In genomic region chr7:71471319-71471657, GRCm38 (mm10) we compare ENCODE assay signal across 11 mouse cellular contexts.
DNase-seq lines count a peak whose midpoint lies in the region; ATAC-seq and TF ChIP-seq lines count a peak whose summit lies in the region.
"Had no signal": no experiment of that assay in that cellular context is flagged by ENCODE, and none has a peak within 500 bp of the region (broad histone marks: within the 10 kb centered on the region; RNA-seq: fewer than 3 reads in every experiment).

No protein-coding gene starts in this region.

- no peak overlapping the region for H3K9ac ChIP-seq in heart, embryonic 14.5 days (ENCODE audit: low read length)
- no peak overlapping the region for H3K9ac ChIP-seq in lung, postnatal 0 days (replicated peaks; ENCODE audit: low read depth)
- no peak overlapping the region for H3K9ac ChIP-seq in intestine, embryonic 16.5 days (ENCODE audit: low read depth, low read length)
- H3K9ac ChIP-seq in stomach, embryonic 15.5 days: no peak overlapping the region
- H3K9ac ChIP-seq: hindbrain, embryonic 12.5 days; liver, postnatal 0 days; midbrain, embryonic 12.5 days had no signal

- no peak for TF ChIP-seq EP300 in lung, postnatal 0 days (IDR thresholded peaks at IDR 0.05)

- ATAC-seq in heart, embryonic 14.5 days (ENCODE audit: insufficient number of reproducible peaks, insufficient read depth, low FRiP score, low read depth): no peak
- ATAC-seq in lung, postnatal 0 days: peak; percentile 12; the same call in 1 of the 2 replicates
- ATAC-seq in intestine, embryonic 16.5 days: no peak; the same call in 1 of the 2 replicates
- ATAC-seq in stomach, embryonic 15.5 days (ENCODE audit: insufficient read depth, low FRiP score, low read depth): 0 out of 2 replicates have a peak, but pooled peaks have one; percentile 35
- ATAC-seq: liver, postnatal 0 days had no signal

- no peak for DNase-seq in heart, adult 11 months
- DNase-seq in lung, postnatal 0 days (ENCODE audit: low spot score): no peak
- no peak for DNase-seq in lung, postnatal 14 days
- DNase-seq in embryo, embryonic 10.5 days (ENCODE audit: low spot score): no peak
- DNase-seq: liver, postnatal 0 days had no signal

- 0 out of 4 replicates have a peak overlapping the region, but pooled peaks of 1 of the 2 experiments have one; percentile 1 for H3K4me3 ChIP-seq in heart, embryonic 14.5 days (ENCODE audit: control insufficient read depth in 1 of 2, insufficient read depth in 1 of 2, low read depth in 1 of 2, low read length in 2 of 2)
- H3K4me3 ChIP-seq in lung, postnatal 0 days (ENCODE audit: low read depth, low read length): no peak overlapping the region
- H3K4me3 ChIP-seq in intestine, embryonic 16.5 days (ENCODE audit: low read length): no peak overlapping the region
- H3K4me3 ChIP-seq in stomach, embryonic 15.5 days (replicated peaks): no peak overlapping the region
- H3K4me3 ChIP-seq: erythroblast, embryonic 14.5 days; hindbrain, embryonic 12.5 days; midbrain, embryonic 12.5 days had no signal

- H3K4me1 ChIP-seq in heart, embryonic 14.5 days (ENCODE audit: control insufficient read depth in 2 of 2, insufficient read depth in 2 of 2, low read length in 2 of 2): peaks cover 11 to 13% of the 10 kb centered on the region in 2 experiments
- H3K4me1 ChIP-seq in lung, postnatal 0 days (ENCODE audit: insufficient read depth, low read depth, low read length): peaks cover 9% of the 10 kb centered on the region; the same call in 1 of the 2 replicates
- peaks cover 13% of the 10 kb centered on the region for H3K4me1 ChIP-seq in intestine, embryonic 16.5 days (ENCODE audit: control insufficient read depth, insufficient read depth, low read length)
- peaks cover 17% of the 10 kb centered on the region for H3K4me1 ChIP-seq in stomach, embryonic 15.5 days

- whole genome bisulfite sequencing in heart, embryonic 14.5 days: 27% methylated on average over 3 of the region's 3 CpGs
- WGBS in lung, postnatal 0 days: 20% methylated on average over 3 of the region's 3 CpGs
- WGBS in intestine, embryonic 16.5 days: 14% methylated on average over 3 of the region's 3 CpGs
- WGBS in stomach, embryonic 15.5 days: 15% methylated on average over 3 of the region's 3 CpGs

- TF ChIP-seq CTCF in lung, postnatal 0 days (IDR thresholded peaks at IDR 0.05): no peak

- peak overlapping the region; percentile 50 for H3K4me2 ChIP-seq in heart, embryonic 14.5 days (ENCODE audit: low read length)
- H3K4me2 ChIP-seq in lung, postnatal 0 days (replicated peaks; ENCODE audit: low read depth, low read length): 0 out of 2 replicates have a peak overlapping the region, but pooled peaks have one; percentile 6
- peak overlapping the region; percentile 26 for H3K4me2 ChIP-seq in intestine, embryonic 16.5 days (ENCODE audit: low read depth, low read length)
- peak overlapping the region; percentile 30 for H3K4me2 ChIP-seq in stomach, embryonic 15.5 days
- H3K4me2 ChIP-seq: hindbrain, embryonic 12.5 days; midbrain, embryonic 12.5 days had no signal

- no peaks in the 10 kb centered on the region for H3K27me3 ChIP-seq in heart, embryonic 14.5 days (ENCODE audit: control insufficient read depth, insufficient read depth, low read length)
- H3K27me3 ChIP-seq in lung, postnatal 0 days (replicated peaks; ENCODE audit: insufficient read depth, low read length): no peaks in the 10 kb centered on the region
- no peaks in the 10 kb centered on the region for H3K27me3 ChIP-seq in intestine, embryonic 16.5 days (replicated peaks; ENCODE audit: control insufficient read depth, insufficient read depth, low read length)
- no peaks in the 10 kb centered on the region for H3K27me3 ChIP-seq in stomach, embryonic 15.5 days (replicated peaks)
- H3K27me3 ChIP-seq: hindbrain, embryonic 12.5 days; midbrain, embryonic 12.5 days had no signal

- peak overlapping the region; percentile 4 to 31; a peak in 1 of 4 replicates for H3K27ac ChIP-seq in heart, embryonic 14.5 days (replicated peaks in 1 of 2; ENCODE audit: control insufficient read depth in 1 of 2, insufficient read depth in 1 of 2, low read depth in 2 of 2, low read length in 2 of 2)
- H3K27ac ChIP-seq in lung, postnatal 0 days (ENCODE audit: low read length): peak overlapping the region; percentile 60; the same call in 1 of the 2 replicates
- 0 out of 2 replicates have a peak overlapping the region, but pooled peaks have one; percentile 25 for H3K27ac ChIP-seq in intestine, embryonic 16.5 days (ENCODE audit: low read length)
- H3K27ac ChIP-seq in stomach, embryonic 15.5 days: peak overlapping the region; percentile 80
- H3K27ac ChIP-seq: hindbrain, embryonic 12.5 days; midbrain, embryonic 12.5 days had no signal

- no peaks in the 10 kb centered on the region for H3K9me3 ChIP-seq in heart, embryonic 14.5 days (ENCODE audit: control insufficient read depth, low read length)
- no peaks in the 10 kb centered on the region for H3K9me3 ChIP-seq in lung, postnatal 0 days (ENCODE audit: low read length)
- no peaks in the 10 kb centered on the region for H3K9me3 ChIP-seq in intestine, embryonic 16.5 days (ENCODE audit: control insufficient read depth, low read length)
- H3K9me3 ChIP-seq in stomach, embryonic 15.5 days: no peaks in the 10 kb centered on the region
- H3K9me3 ChIP-seq: hindbrain, embryonic 12.5 days; midbrain, embryonic 12.5 days had no signal

- no peaks in the 10 kb centered on the region for H3K36me3 ChIP-seq in heart, embryonic 14.5 days (ENCODE audit: control insufficient read depth, insufficient read depth, low read length)
- no peaks in the 10 kb centered on the region for H3K36me3 ChIP-seq in lung, postnatal 0 days (ENCODE audit: insufficient read depth, low read length)
- no peaks in the 10 kb centered on the region for H3K36me3 ChIP-seq in intestine, embryonic 16.5 days (ENCODE audit: control insufficient read depth, insufficient read depth, low read length)
- H3K36me3 ChIP-seq in stomach, embryonic 15.5 days: no peaks in the 10 kb centered on the region
- H3K36me3 ChIP-seq: hindbrain, embryonic 12.5 days; midbrain, embryonic 12.5 days had no signal

Comparison
In these comparisons a context has a peak if more than half of its experiments do, and no peak if none do; other contexts are left out.
1. ATAC-seq: peak in lung, postnatal 0 days (single experiment) and stomach, embryonic 15.5 days (single experiment); none in heart, embryonic 14.5 days (single experiment) and intestine, embryonic 16.5 days (single experiment).
2. H3K27ac ChIP-seq: peak in every context shown above with its lines; median percentile 80 in stomach, embryonic 15.5 days; 60 in lung, postnatal 0 days; 25 in intestine, embryonic 16.5 days; 18 in heart, embryonic 14.5 days.
3. Peak in every context shown above with its lines, with median percentiles within 50 percentile points of each other: H3K4me2 ChIP-seq.